Mouse (Mus musculus): ENCODE results near the gene Olfr558. TPM values are rescaled to one million over a fixed set of nuclear protein-coding genes. Genes with fewer than 3 reads are reported as not detected.

The Olfr558 gene
- 1 to 10 TPM; 1.4 to 1.5 TPM for total RNA-seq (2021)
- long read RNA-seq, experiment 1, partial matches to known transcripts: 0 of 1 reads
- long read RNA-seq, experiment 1, other reads (novel, unspliced or antisense): 1 of 1 reads
- long read RNA-seq, experiment 2: 0 reads

DNA sequence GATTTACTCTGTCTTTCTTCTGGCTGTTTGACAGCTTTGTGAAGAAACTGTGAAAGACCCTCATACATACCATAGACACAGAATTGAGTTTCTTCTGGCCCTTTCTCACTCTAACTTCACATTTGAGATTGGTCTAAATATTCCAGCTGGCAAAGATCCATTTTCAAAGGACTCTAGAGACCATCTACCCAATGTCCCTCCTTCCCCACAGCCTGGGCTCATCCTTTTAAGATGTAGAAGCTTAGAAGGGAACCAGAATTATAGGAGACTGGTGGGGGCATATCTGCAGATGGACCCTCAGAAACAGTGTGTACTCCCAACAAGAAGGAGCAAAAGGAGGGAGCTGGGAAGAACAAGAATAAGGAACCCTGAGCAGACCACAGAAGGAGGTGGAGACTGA, at the start of gene Olfr558:
TSS of gene Olfr558 (plus strand) at position 301 of the 400 bp plus-strand sequence.
- intact Hi-C loops (cut with DNase I): no loop called here
- DNase-seq: no peak
- peak within 1 kb of the TSS; percentile 46 for H3K4me3 ChIP-seq
- TF ChIP-seq CTCF (IDR thresholded peaks at IDR 0.05): no peak
- peak within 1 kb of the TSS; percentile 53; the same call in 1 of the 2 replicates for H3K27ac ChIP-seq

GRCm38 (mm10) chr7:102658523-102658922, 43.5 kb upstream of the Olfr558 start, which contains the start of gene Olfr555:
TSS of gene Olfr555 (plus strand) at chr7:102658823.
- DNase-seq: no peak
- intact Hi-C loops (cut with DNase I): no loop called here
- no peak within 1 kb of the TSS for H3K27ac ChIP-seq
- no peak within 1 kb of the TSS for H3K4me3 ChIP-seq
- TF ChIP-seq CTCF (IDR thresholded peaks at IDR 0.05): no peak

DNA sequence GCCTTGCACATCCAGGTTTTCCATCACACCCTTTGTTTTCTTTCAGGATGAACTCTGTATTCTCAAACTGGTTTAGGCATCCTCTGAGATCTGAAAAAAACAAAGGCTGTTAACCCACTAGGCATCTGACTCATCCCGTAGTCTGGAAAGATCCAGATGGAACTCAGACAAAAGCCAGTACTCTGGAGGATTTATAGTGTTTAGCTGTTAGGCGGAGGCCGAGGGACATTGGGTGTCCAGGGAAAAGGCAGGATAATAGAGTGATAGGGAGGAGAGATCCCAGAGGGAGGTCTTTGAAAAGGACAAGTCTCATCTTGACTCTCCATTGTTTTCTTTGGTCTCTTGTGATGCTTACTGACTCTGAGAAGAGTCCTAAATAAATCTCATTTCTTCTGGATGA, 37.4 kb upstream of the Olfr558 start, which contains the start of gene Olfr556:
TSS of gene Olfr556 (plus strand) at position 301 of the 400 bp plus-strand sequence.
- no peak for DNase-seq
- TF ChIP-seq CTCF (IDR thresholded peaks at IDR 0.05): no peak
- intact Hi-C loops (cut with DNase I): no loop called here
- Histone ChIP-seq H3K4me3 (no peak within 1 kb of the TSS), H3K27ac (no peak within 1 kb of the TSS)

DNA sequence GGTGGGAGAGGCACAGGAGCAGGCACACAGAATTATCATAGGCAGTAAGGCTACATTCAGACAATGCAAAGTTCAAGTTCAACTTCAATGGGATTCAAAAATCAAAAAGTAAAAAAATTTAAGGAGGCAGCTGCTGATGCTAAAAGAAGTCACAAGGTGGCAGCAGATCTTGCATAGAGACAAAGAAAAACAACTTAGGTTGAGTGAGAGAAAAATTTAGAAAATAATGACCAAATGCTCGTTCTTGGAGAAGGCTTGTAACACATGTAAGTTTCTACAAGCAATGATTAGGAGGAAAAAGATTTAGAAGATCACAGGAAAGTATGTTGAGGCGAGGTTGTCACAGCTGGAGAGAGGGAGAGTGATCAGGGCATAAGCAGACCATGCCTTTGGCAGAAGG, 36.6 kb upstream of the Olfr558 start:
- intact Hi-C loops (cut with DNase I): loop anchor here (5.0 kb wide), 1 partner anchor 252 kb away; the partner anchor contains the start of gene Olfr571
- H3K27ac ChIP-seq: no peak overlapping the region
- no peak overlapping the region for H3K4me3 ChIP-seq
- DNase-seq: no peak
- TF ChIP-seq CTCF (IDR thresholded peaks at IDR 0.05): peak; percentile 61

- DNase-seq: no peak
- no peak for TF ChIP-seq CTCF (IDR thresholded peaks at IDR 0.05)
- intact Hi-C loops (cut with DNase I): no loop called here
- H3K4me3 ChIP-seq: no peak overlapping the region
- no peak overlapping the region for H3K27ac ChIP-seq
Observed at GRCm38 (mm10) chr7:102676225-102676624, 25.8 kb upstream of the Olfr558 start.

DNA sequence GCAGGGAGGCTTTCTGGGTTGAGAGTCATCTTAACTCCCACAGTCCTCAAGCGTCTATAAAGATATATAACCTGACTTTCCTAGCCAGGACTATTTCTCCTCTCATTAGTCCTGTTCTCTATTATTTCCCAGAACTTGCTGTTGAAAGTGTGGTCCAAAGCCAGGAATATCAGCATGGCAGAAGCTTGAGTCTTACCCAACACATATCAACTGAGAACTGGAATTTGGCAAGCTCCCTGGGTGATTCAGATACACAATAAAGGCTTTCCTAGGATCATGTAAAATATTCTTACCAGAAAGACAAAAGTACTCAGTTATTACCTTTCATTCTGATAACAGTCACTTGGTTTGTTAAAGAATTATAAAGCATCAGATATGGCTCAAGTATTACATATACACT, 20.1 kb upstream of the Olfr558 start:
- TF ChIP-seq CTCF (IDR thresholded peaks at IDR 0.05): no peak
- Histone ChIP-seq H3K27ac (no peak overlapping the region), H3K4me3 (no peak overlapping the region)
- intact Hi-C loops (cut with DNase I): no loop called here
- no peak for DNase-seq

DNA sequence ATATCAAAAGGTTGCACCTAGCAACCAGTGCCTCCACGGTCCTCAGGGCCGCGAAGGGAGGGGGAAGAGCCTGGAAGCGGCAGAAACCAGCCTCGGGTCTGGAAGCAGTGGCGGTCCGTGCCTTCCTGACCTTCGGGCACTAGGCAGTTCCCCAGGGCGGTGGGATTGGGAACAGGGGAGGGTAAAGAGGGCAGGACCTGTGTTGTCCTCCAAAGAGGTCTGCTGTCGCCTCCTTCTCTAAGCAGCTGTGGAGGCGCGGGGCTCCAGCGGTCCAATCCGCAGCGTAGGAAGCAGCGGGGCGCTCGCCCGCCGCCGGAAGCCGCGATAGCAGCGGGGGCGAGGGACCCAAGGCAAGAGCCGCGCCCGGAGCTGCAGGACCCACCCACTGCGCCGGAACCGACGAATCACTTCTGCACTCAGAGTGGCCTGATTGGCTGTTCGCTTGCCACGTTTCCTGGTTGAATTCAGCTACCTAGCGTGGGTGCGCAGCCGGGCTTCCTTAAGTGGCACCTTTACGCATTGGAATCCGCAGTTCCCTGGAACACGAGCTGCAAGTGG, 15.0 kb upstream of the Olfr558 start, which contains the start of gene Trim68:
TSS of gene Trim68 (minus strand) at position 384 of the 558 bp plus-strand sequence.
- peak; percentile 94 for DNase-seq
- TF ChIP-seq CTCF (IDR thresholded peaks at IDR 0.05): no peak
- intact Hi-C loops (cut with DNase I): no loop called here
- Histone ChIP-seq H3K27ac (peak within 1 kb of the TSS; percentile 93), H3K4me3 (peak within 1 kb of the TSS; percentile 75)

DNA sequence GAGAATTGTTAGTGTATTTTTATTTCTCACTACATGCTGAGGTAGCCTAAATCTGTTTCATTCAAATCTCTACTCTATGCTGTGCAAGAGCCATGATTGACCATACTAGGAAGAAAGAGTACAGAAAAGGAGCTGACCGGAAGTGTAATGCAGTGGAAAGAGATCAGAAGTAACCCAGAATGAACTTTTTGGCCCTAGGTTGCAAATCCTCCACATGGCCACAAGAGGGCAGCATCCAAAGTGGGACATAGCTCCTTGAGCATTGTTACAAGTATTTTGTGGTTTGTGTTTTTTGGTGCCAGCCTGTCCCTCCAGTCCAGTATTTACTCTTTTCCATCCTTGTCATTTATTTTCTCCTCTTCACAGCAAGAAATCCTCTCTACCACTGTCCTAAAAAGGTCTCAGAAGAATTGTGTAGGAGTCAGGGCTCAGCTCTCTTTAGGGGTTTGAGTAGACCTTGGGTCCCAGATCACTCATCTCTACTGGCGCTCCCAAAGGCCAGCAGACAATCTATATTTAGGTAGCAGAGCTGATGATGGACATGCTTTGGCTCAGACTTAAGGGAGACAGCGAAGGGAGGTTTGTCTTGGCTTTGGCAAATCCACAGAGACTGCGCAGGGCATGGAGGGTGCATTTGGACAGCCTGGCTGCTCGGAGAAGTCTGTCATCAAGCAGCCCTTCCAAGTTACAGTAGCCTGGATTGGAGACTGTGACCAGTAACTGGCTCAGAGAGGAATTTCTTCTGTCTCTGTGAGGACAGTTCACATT, 6.5 kb upstream of the Olfr558 start, which contains the start of gene Olfr557:
TSS of gene Olfr557 (plus strand) at position 553 of the 768 bp plus-strand sequence.
- H3K4me3 ChIP-seq: no peak within 1 kb of the TSS
- intact Hi-C loops (cut with DNase I): no loop called here
- peak; percentile 78 for TF ChIP-seq CTCF (IDR thresholded peaks at IDR 0.05)
- H3K27ac ChIP-seq: no peak within 1 kb of the TSS
- DNase-seq: no peak

- H3K27ac ChIP-seq: no peak overlapping the region
- intact Hi-C loops (cut with DNase I): no loop called here
- no peak for DNase-seq
- no peak for TF ChIP-seq CTCF (IDR thresholded peaks at IDR 0.05)
- H3K4me3 ChIP-seq: no peak overlapping the region
Observed at GRCm38 (mm10) chr7:102698461-102698860, 3.6 kb upstream of the Olfr558 start.

DNA sequence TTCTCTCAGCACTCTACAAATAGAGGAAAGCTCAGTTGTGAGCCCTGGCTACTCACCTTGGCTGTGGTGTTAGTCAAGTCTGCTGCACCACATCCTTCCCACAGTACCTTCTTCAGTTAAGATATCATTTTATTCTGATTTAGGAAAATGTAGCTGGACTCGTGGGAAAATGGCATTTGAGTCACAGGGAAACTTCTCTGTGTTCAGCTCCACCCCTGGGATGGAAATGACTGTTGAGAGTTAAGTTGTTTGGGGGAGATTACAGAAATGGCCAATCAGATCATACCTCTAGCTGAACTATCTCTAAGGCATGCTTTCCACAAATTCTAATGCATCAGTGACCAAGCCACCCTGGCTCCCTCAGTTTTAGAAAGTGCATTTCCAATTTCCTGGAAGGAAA, 17.0 kb downstream of the Olfr558 start, which contains the start of gene Olfr33:
TSS of gene Olfr33 (minus strand) at position 101 of the 400 bp plus-strand sequence.
- intact Hi-C loops (cut with DNase I): no loop called here
- TF ChIP-seq CTCF (IDR thresholded peaks at IDR 0.05): no peak

DNA sequence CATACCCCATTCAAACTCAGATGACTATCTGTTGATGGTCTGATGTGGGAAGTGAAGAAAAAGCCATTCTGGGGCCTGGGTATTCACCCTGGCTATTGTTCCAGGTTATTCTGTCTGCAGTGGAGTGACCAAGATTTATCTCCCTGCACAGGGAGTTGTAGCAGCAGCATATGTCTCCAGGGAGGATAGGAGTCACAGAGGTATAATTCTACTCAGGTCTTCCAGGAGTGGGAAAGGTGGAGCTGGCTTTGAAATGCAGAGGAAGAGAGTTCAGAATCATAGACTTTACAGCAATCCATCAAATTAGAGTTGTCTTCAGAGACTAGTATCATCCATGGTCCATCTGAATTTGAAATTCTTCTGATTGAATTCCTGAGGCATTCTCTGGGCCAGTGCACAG, 25.4 kb downstream of the Olfr558 start, which contains the start of gene Olfr559:
TSS of gene Olfr559 (minus strand) at position 101 of the 400 bp plus-strand sequence.
- no peak for TF ChIP-seq CTCF (IDR thresholded peaks at IDR 0.05)

More for the DNA sequence above, 17.0 kb downstream of the Olfr558 start, which contains the start of gene Olfr33:
- no peak within 1 kb of the TSS for H3K27ac ChIP-seq
- H3K4me3 ChIP-seq: no peak within 1 kb of the TSS
- DNase-seq: no peak

DNA sequence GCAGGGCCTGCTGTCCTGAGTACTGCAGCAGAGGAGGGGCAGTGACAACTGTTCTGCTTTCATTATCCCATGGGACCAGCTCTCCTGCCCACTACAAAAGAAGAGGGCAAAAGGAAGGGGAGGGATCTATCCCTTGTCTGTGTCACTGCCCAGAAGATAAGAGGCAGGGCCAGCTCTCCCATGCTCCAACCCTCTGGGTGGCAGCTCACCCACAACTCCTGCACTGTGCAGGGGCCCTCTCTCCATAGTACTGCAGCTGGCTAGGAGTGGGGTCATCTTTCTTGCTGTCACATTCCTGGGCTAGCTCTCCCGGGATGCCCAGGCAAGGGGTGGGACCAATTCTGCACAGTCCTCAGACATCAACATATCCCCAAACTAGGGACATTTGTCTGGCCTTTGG, 31.8 kb downstream of the Olfr558 start:
- no peak for DNase-seq
- intact Hi-C loops (cut with DNase I): no loop called here
- no peak for TF ChIP-seq CTCF (IDR thresholded peaks at IDR 0.05)
- Histone ChIP-seq H3K4me3 (no peak overlapping the region), H3K27ac (no peak overlapping the region)

More for the DNA sequence above, 25.4 kb downstream of the Olfr558 start, which contains the start of gene Olfr559:
- H3K27ac ChIP-seq: no peak within 1 kb of the TSS
- DNase-seq: no peak
- no peak within 1 kb of the TSS for H3K4me3 ChIP-seq
- intact Hi-C loops (cut with DNase I): no loop called here

DNA sequence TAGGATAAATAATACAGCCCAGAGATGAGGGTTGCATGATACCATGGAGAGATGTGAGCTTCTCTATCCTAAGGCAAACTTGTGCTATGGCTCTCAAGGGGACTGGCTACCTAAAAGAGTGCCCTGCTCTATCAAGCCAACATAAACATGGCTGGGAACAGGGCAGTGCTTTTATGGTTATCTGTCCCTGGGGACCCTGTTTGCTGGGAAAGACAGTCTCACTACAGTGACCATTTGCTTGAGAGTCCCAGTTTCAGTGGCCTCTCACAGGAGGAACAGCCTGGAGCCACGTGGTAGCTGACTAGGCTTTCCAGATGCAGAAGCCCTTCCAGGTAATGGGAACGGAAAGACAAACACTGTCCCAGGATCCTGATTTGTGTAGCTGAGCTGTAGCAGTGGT, 35.7 kb downstream of the Olfr558 start:
- no peak overlapping the region for H3K4me3 ChIP-seq
- no peak for TF ChIP-seq CTCF (IDR thresholded peaks at IDR 0.05)
- no peak overlapping the region for H3K27ac ChIP-seq
- DNase-seq: no peak
- intact Hi-C loops (cut with DNase I): no loop called here
